Mouse (Mus musculus): Measurements from ENCODE around the gene Apba2. TPM values are rescaled to one million over a fixed set of nuclear protein-coding genes. Genes with fewer than 3 reads are reported as not detected.

Apba2 gene
- polyA plus RNA-seq (2014; fragmentation: Illumina TruSeq; extraction: RNeasy Lipid Tissue Mini Kit (QIAGEN cat#74804); ENCODE audit: low read depth, low replicate concordance), result not detected

DNA sequence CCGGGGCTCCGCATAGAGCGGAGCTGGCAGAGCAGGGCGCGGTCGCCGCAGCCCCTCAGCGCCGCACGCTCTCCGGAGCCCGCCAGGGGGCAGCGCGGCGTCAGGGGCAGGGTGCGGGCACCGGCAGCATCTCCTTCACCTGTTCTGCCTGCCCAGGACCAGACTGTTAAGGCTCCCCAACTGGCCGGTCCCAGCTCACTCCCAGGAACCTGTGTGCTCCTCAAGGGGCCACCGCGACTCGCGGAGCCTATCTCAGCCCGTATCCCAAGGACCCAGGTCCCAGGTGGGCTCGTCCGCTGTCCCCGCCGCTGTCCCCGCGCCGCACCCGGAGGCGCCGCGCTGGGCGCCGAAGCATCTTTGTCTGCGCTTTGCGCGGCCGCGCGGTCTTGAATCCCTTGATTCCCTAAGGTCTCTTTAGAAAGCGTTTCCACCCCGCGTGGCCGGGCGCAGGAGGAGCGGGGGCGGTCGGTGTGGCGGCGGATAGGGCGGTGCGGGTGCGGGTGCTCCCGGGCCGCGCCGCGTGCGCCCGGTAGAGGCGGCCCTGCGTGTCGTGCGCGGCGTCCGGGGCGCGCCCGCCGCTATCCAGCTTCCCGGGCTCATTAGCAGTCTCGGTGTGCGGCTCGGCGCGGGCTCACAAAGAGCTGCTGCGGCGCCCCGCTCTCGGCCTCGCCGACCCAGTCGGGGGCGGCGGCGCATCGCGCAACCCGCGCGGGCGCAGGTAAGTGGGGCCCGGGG lies at the start of gene Apba2:
TSS of gene Apba2 (plus strand) at position 171 of the 735 bp plus-strand sequence.

Other genes with a start within 250 kb of the Apba2 start
- gene Mtmr10, start 214.1 kb upstream of the Apba2 start, polyA plus RNA-seq (2014; fragmentation: Illumina TruSeq; extraction: RNeasy Lipid Tissue Mini Kit (QIAGEN cat#74804); ENCODE audit: low read depth, low replicate concordance), result 31.3 TPM
- gene Fan1, start 127.6 kb upstream of the Apba2 start, polyA plus RNA-seq (2014; fragmentation: Illumina TruSeq; extraction: RNeasy Lipid Tissue Mini Kit (QIAGEN cat#74804); ENCODE audit: low read depth, low replicate concordance), result 6.8 TPM
- gene Mphosph10, start 109.4 kb upstream of the Apba2 start, polyA plus RNA-seq (2014; fragmentation: Illumina TruSeq; extraction: RNeasy Lipid Tissue Mini Kit (QIAGEN cat#74804); ENCODE audit: low read depth, low replicate concordance), result 77.6 TPM
- 191 TPM for gene Mcee, start 109.1 kb upstream of the Apba2 start, polyA plus RNA-seq (2014; fragmentation: Illumina TruSeq; extraction: RNeasy Lipid Tissue Mini Kit (QIAGEN cat#74804); ENCODE audit: low read depth, low replicate concordance)